Mouse (Mus musculus) E14TG2a.4 (cell line): Measurements from ENCODE around the gene Hoxd4.

Source experiments
- H3K27me3 ChIP-seq: 2 replicates; pipeline ENCODE4 v1.6.1; 2014; ENCODE audit warnings: low read length, control low read depth; ENCODE audit not compliant: insufficient read depth
- H3K36me3 ChIP-seq: 2 replicates; pipeline ENCODE4 v1.6.1; 2014; ENCODE audit warnings: low read length, control low read depth; ENCODE audit not compliant: insufficient read depth
- H3K4me1 ChIP-seq: replicated peaks from 2 replicates; pipeline ENCODE4 v1.6.1; 2014; ENCODE audit warnings: low read depth, low read length, control low read depth
- H3K4me3 ChIP-seq: replicated peaks from 2 replicates; pipeline ENCODE4 v1.5.1; 2014; ENCODE audit warnings: mild to moderate bottlenecking, low read length
- H3K9me3 ChIP-seq: 2 replicates; pipeline ENCODE4 v1.6.1; 2014; ENCODE audit warnings: low read length, control low read depth
- CTCF ChIP-seq: conservative IDR thresholded peaks from 2 replicates; pipeline ENCODE4 v1.5.1; 2014; ENCODE audit warnings: low read length
- NANOG ChIP-seq: IDR thresholded peaks from 2 replicates; pipeline ENCODE4 v1.6.1; 2014; ENCODE audit warnings: borderline replicate concordance, low read length, mixed read lengths
- POU5F1 ChIP-seq: IDR thresholded peaks from 2 replicates; pipeline ENCODE4 v1.6.1; 2014; ENCODE audit warnings: low read length, borderline replicate concordance

The Hoxd4 gene

DNA sequence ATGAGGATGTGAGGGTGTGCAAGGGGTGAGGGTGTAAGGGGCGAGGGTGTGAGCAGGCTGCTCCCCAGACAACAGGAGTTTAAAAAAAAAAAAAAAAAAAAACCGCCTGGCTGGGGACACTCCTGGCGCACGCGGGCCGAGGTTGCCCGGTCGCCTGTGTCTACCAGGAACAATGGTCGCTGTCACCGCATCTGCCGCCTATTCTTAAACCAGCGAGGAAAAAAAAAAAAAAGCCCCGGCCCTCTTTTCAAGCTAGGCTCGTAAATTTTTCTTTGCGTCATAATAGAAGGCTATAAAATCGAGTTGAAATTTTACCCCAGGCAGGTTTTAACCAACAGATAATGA lies 21.6 kb downstream of the Hoxd4 start:
- no peaks in the 10 kb centered on the region for H3K9me3 ChIP-seq
- TF ChIP-seq CTCF (no peak), POU5F1 (no peak), NANOG (no peak)
- peaks cover 96% of the 10 kb centered on the region for H3K27me3 ChIP-seq
- 0 out of 2 replicates have a peak overlapping the region, but pooled peaks have one; percentile 37 for H3K4me3 ChIP-seq
- no peaks in the 10 kb centered on the region for H3K36me3 ChIP-seq
- H3K4me1 ChIP-seq = peaks cover 35% of the 10 kb centered on the region

DNA sequence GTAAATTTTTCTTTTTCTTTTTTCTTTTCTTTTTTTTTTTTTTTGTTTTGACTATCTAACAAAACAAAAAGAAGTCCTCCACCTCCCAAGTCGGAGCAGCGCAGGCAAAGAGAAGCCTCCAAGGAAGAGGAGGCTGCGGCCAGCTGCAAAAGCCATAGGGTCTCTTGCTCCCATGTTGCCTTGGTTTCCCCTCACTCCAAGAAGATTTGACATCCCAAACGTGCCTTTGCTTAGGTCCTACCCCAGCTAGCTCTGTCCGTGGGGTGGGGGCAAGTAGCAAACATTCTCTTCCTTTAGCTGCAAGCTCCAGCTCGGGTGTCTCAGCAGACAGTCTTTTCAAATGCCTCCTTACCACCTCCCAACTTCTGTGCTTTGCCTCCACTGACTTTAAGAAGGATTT lies 22.0 kb downstream of the Hoxd4 start:
- TF ChIP-seq CTCF (no peak), NANOG (no peak), POU5F1 (no peak)
- H3K4me1 ChIP-seq = peaks cover 35% of the 10 kb centered on the region
- no peaks in the 10 kb centered on the region for H3K9me3 ChIP-seq
- no peaks in the 10 kb centered on the region for H3K36me3 ChIP-seq
- no peak overlapping the region for H3K4me3 ChIP-seq
- H3K27me3 ChIP-seq = peaks cover 97% of the 10 kb centered on the region

DNA sequence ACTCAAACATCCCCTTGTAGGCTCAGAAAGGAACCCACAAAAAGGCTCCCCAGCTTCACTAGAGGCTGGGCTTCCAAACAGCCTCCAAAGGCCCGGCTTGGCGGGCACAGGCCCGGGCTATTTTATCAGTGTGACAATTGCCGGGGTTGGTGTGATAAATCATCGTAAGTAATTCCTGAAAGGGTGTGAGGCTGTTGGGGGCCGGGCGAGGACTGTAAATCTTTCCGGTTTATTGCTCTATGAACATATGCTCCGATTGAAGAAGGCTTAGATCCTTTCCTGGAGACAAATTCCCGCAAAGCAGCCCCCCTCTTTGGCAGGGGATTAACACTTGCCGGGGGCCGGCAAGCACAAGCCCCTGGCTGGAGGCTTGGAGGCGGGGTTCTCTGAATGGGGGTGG lies 22.7 kb downstream of the Hoxd4 start:
- Histone ChIP-seq H3K9me3 (peaks cover 3% of the 10 kb centered on the region; the same call in 1 of the 2 replicates), H3K27me3 (peaks cover 97% of the 10 kb centered on the region), H3K36me3 (no peaks in the 10 kb centered on the region), H3K4me1 (peaks cover 40% of the 10 kb centered on the region), H3K4me3 (no peak overlapping the region)
- TF ChIP-seq NANOG = no peak
- TF ChIP-seq POU5F1 = no peak
- no peak for TF ChIP-seq CTCF

DNA sequence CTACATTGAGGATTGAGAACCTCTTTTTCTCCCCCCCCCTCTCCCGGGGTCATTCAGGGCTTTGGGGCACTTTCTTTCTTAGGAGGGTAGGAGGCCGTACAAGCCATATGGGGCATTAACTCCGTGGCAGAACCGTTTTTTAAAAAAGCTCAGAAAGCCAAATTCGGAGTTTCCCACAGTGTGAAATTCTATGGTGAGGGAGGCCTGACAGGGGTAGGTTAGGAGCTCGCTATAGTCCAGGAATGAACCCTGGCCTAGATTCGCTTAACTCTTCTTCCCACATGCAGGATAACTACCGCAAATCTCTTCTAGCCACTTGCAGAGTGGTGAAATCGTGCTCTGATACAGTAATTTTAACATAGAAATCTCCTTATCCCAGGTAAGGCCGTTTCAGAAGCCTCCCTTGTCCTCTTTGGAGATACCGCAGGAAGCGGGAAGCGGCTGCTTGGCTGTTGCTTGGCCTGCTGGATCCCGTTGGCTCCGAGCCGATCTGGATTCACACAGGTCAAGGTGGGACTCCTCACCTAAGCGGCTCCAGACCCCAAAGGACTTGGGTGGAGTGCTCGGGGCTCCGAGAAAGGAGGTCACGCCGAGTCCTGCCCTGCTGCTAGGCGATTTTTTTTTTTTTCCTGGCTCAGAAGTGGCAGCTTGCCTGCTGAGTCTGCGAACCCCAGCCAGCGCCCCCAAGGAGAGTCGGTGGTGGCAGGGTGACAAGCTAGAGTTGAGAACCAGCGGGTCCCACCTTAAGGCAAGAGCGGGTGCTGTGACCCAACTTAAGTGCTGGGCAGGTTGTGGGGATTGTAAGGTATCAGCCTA lies 23.5 kb downstream of the Hoxd4 start:
- no peaks in the 10 kb centered on the region for H3K36me3 ChIP-seq
- H3K27me3 ChIP-seq = peaks cover 99% of the 10 kb centered on the region
- peaks cover 43% of the 10 kb centered on the region for H3K4me1 ChIP-seq
- no peak for TF ChIP-seq NANOG
- no peak for TF ChIP-seq CTCF
- no peak for TF ChIP-seq POU5F1
- peaks cover 3% of the 10 kb centered on the region; the same call in 1 of the 2 replicates for H3K9me3 ChIP-seq
- H3K4me3 ChIP-seq = no peak overlapping the region; the same call in 1 of the 2 replicates

DNA sequence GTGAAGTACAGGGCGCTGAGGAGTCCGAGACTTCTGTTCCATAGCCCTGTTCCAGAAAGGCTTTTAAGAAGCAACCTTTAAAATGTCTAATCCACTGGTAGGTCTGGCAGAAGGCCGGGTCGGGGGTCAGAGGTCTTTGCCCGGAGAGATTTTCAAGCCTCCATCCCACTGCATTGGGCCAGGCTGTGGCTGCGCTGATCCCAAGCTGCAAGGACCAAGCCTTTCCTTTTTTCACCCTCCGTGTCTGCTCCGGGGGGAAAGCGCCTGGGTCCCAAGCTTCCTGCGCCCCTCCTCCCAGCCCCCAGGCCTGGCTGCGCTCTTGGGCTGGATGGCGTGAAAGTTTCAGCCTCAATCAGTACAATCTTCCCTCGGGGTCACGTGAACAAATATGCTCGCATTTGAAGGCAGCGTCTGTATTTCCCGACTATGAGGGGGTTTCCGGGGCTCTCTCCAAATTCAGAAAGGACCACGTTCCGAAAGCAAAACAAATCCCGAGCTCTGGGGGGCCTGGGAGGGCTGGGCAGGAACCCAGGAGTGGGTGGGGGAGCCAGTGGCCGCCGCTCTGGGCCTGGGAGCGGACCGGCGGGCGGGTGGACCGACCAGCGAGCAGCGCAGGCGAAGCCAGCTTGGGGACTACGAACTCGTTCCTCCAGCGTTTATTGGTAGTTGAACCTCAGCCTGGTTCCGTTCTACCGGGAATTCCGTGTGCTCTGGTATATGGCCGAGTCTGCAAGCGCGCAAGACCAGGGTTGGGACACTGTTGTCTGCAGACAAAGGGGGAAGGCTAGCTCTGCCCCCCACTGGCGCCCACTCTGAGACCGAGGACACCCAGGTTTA lies 24.3 kb downstream of the Hoxd4 start:
- Histone ChIP-seq H3K9me3 (peaks cover 3% of the 10 kb centered on the region; the same call in 1 of the 2 replicates), H3K4me3 (peak overlapping the region; percentile 26; the same call in 1 of the 2 replicates), H3K36me3 (no peaks in the 10 kb centered on the region), H3K4me1 (peaks cover 45% of the 10 kb centered on the region), H3K27me3 (peaks cover 99% of the 10 kb centered on the region)
- TF ChIP-seq POU5F1 (no peak), NANOG (no peak), CTCF (no peak)

DNA sequence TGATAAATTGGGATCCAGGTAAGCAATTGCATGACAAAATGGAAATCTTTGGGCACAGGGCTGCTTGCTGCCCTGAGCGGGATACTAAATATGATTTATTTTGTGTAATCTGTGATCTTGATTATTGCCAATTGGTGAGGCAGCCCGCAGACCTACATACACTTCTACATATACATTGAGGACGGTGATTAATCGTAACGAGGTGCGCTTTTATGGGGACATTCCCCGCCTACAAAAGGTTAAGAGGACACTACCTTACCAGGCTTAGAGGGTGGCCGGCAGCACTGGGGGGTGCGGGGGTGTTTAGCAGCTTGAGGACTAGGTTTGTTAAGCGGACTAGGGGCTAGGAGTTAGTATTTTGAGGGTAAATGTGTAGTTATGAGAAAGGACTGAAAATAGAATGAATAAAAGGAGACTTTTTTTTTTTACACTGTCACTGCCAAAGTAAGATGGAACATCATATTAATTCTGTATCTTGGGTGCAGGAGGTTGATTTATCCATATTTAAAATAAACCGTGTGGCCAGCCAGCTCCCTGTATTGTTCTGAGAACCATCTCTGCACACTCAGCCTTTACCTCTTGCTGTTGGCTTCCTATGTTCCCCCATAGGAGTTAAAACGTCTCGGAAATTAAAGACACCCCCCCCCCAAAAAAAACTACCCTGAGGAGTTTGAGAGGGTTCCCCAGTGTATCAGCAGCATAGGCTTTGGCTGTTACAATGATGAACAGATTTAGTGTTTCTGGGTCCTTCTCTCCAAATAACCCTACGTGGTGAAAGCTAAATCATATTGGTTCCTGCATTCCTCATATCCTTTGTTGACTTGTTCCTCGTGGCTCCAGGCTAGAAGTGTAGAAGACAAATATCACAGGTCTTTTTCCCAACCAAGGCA lies 25.2 kb downstream of the Hoxd4 start:
- Histone ChIP-seq H3K4me3 (no peak overlapping the region), H3K27me3 (peaks cover 99% of the 10 kb centered on the region), H3K9me3 (peaks cover 3% of the 10 kb centered on the region; the same call in 1 of the 2 replicates), H3K4me1 (peaks cover 40% of the 10 kb centered on the region), H3K36me3 (no peaks in the 10 kb centered on the region)
- TF ChIP-seq POU5F1 (no peak), CTCF (no peak), NANOG (no peak)

DNA sequence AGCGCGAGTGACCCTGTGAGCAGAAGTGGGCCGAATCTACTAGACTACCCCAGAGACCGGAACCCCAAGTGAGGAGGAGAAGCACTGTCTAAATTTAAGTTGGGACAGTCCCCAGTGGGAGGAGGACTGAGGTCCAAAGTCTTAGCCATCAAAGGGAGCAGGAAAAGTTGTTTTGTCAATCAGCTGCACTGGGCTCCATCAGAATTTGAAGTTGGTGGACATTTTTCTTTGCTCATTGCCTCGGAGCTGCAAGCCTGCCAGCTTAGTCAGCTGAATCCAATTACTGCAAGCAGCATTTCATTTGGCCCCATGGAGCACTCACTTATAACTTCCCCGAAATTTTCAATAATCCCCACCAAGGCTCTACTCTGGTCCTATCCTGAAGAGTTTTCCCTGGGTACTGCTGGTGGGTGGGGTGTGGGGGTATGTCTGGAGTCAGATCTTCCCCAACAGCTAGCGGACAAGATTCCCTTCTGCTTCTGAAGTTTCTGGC lies 25.9 kb downstream of the Hoxd4 start:
- no peak overlapping the region for H3K4me3 ChIP-seq
- H3K27me3 ChIP-seq = peaks cover 99% of the 10 kb centered on the region
- H3K36me3 ChIP-seq = no peaks in the 10 kb centered on the region
- H3K4me1 ChIP-seq = peaks cover 40% of the 10 kb centered on the region
- TF ChIP-seq NANOG (no peak), CTCF (no peak), POU5F1 (no peak)
- peaks cover 3% of the 10 kb centered on the region; the same call in 1 of the 2 replicates for H3K9me3 ChIP-seq
